Mouse (Mus musculus) embryonic facial prominence, embryonic 14.5 days (tissue): ENCODE results near the gene Gsk3b. TPM values are rescaled to one million over a fixed set of nuclear protein-coding genes. Genes with fewer than 3 reads are reported as not detected.

Experiments
- polyA plus RNA-seq: library from polyadenylated mRNA; unstranded; fragments of >200 nt; fragmentation: Nextera tagmentation; extraction: Ambion mirVana; gene quantifications from 2 replicates; pipeline ENCODE4 v1.2.1, GENCODE M21; 2014

Gene Gsk3b
- polyA plus RNA-seq, 1 experiment from 2014 or later, result 54.2 TPM

Other genes starting within 250 kb of the Gsk3b start
- gene Gm36028, start 227.9 kb upstream of the Gsk3b start, polyA plus RNA-seq, result not detected in 2 replicates
- gene Lrrc58, start 220.6 kb upstream of the Gsk3b start, polyA plus RNA-seq, result 52.4 and 53.8 TPM in 2 replicates
- 0.77 and 0.85 TPM in 2 replicates for gene Gpr156, start 172.5 kb upstream of the Gsk3b start, polyA plus RNA-seq
- not detected in 2 replicates for gene Nr1i2, start 205.8 kb downstream of the Gsk3b start, polyA plus RNA-seq